9 mouse cellular contexts compared by ENCODE assay signal in the genomic region with DNA sequence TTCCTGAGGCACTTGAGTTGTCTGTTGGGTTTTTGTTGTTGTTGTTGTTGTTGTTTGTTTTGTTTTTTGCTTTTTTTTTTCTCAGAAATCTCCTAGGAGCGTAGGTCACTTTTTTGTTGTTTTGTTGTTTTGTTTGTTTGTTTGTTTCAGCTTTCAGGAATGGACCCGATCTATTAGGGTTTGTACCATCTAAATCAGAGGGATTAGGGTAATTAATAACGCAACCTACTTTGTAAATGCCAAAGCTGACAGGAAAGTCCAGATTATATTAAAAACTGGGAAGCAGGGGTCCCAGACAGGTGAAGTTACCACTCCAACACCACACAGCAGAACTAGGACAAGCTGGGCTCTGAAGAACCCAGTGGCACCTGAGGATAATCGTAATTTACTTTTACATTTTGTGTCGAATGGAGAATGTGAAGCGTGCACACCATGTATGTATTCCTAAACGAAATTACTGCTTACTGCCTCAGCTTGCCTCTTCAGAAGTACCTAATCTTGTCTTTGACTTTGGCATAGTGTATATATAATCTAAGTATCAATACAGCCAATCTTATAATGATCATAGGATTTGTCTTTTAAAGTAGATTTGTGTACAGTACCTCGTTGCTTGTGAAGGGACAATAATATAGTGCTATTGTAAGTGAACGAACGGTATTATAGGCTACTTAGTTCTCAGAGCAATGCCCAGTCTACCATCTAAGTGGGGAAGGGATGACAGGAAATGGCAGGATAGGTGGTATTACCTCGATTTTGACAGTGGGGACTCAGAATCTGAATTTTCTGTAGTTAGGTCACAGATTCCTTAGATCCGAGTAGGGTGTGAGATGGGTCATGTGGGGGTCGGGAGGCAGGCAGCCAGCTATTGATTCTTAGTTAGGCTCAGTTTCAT. TPM values are rescaled to one million over a fixed set of nuclear protein-coding genes. Genes with fewer than 3 reads are reported as not detected.
DNase-seq lines count a peak whose midpoint lies in the region; ATAC-seq and TF ChIP-seq lines count a peak whose summit lies in the region.
"Had no signal": no experiment of that assay in that cellular context is flagged by ENCODE, and none has a peak within 500 bp of the region (broad histone marks: within the 10 kb centered on the region; RNA-seq: fewer than 3 reads in every experiment).

No protein-coding gene starts in this region.

- DNase-seq in heart, postnatal 0 days (ENCODE audit: low spot score) = no peak
- no peak for DNase-seq in heart, postnatal 25 days (ENCODE audit: low spot score)
- DNase-seq in Muller cell, postnatal 12 days (ENCODE audit: inconsistent ontology term) = peak; percentile 22
- no peak for DNase-seq in right cerebral cortex, postnatal 4 days
- DNase-seq in urinary bladder, postnatal 10 days (ENCODE audit: low spot score) = no peak
- no peak for DNase-seq in urinary bladder, postnatal 4 days (ENCODE audit: low spot score in 2 of 2)

- H3K4me2 ChIP-seq in heart, postnatal 0 days (ENCODE audit: low read depth, low read length) = peak overlapping the region; percentile 97
- peak overlapping the region; percentile 98 for H3K4me2 ChIP-seq in hindbrain, embryonic 13.5 days
- H3K4me2 ChIP-seq in midbrain, embryonic 13.5 days (replicated peaks) = peak overlapping the region; percentile 99

- peak overlapping the region; percentile 73; the same call in 1 of the 2 replicates for H3K9ac ChIP-seq in heart, postnatal 0 days (replicated peaks; ENCODE audit: low read depth, low read length)
- H3K9ac ChIP-seq in hindbrain, embryonic 13.5 days = no peak overlapping the region
- H3K9ac ChIP-seq in midbrain, embryonic 13.5 days (replicated peaks) = no peak overlapping the region

- TF ChIP-seq EP300 in heart, postnatal 0 days (IDR thresholded peaks at IDR 0.05; ENCODE audit: low read depth) = no peak

- no peaks in the 10 kb centered on the region for H3K36me3 ChIP-seq in heart, postnatal 0 days (replicated peaks; ENCODE audit: control insufficient read depth, insufficient read depth, low read length)
- no peaks in the 10 kb centered on the region for H3K36me3 ChIP-seq in hindbrain, embryonic 13.5 days
- H3K36me3 ChIP-seq in midbrain, embryonic 13.5 days = no peaks in the 10 kb centered on the region

- H3K27ac ChIP-seq in heart, postnatal 0 days (ENCODE audit: low read depth) = no peak overlapping the region
- H3K27ac ChIP-seq in hindbrain, embryonic 13.5 days = no peak overlapping the region
- H3K27ac ChIP-seq in midbrain, embryonic 13.5 days = no peak overlapping the region

- TF ChIP-seq CTCF in heart, postnatal 0 days (IDR thresholded peaks at IDR 0.05; ENCODE audit: low read depth) = no peak

- H3K4me1 ChIP-seq in heart, postnatal 0 days (ENCODE audit: control insufficient read depth, insufficient read depth) = no peaks in the 10 kb centered on the region
- peaks cover 12% of the 10 kb centered on the region for H3K4me1 ChIP-seq in hindbrain, embryonic 13.5 days (replicated peaks)
- peaks cover 11% of the 10 kb centered on the region for H3K4me1 ChIP-seq in midbrain, embryonic 13.5 days (replicated peaks)

- no peaks in the 10 kb centered on the region for H3K27me3 ChIP-seq in heart, postnatal 0 days (ENCODE audit: control insufficient read depth, insufficient read depth, low read length)
- peaks cover 42% of the 10 kb centered on the region for H3K27me3 ChIP-seq in hindbrain, embryonic 13.5 days
- H3K27me3 ChIP-seq in midbrain, embryonic 13.5 days = peaks cover 23% of the 10 kb centered on the region
- H3K27me3 ChIP-seq: Patski had no signal

- WGBS in heart, postnatal 0 days = 69% methylated on average over 13 of the region's 13 CpGs
- 64% methylated on average over 13 of the region's 13 CpGs for WGBS in hindbrain, embryonic 13.5 days
- WGBS in midbrain, embryonic 13.5 days = 68% methylated on average over 13 of the region's 13 CpGs

- no peaks in the 10 kb centered on the region for H3K9me3 ChIP-seq in heart, postnatal 0 days (replicated peaks; ENCODE audit: control insufficient read depth, low read length)
- no peaks in the 10 kb centered on the region for H3K9me3 ChIP-seq in hindbrain, embryonic 13.5 days
- no peaks in the 10 kb centered on the region for H3K9me3 ChIP-seq in midbrain, embryonic 13.5 days

- ATAC-seq in heart, postnatal 0 days (ENCODE audit: insufficient read depth, low read depth) = no peak
- ATAC-seq in hindbrain, embryonic 13.5 days (ENCODE audit: low FRiP score) = no peak
- no peak for ATAC-seq in midbrain, embryonic 13.5 days

- intact Hi-C loops in heart, postnatal 25 days (cut with DNase I) = no loop called here

- peak overlapping the region; percentile 68 for H3K4me3 ChIP-seq in heart, postnatal 0 days (ENCODE audit: low read depth, low read length)
- peak overlapping the region; percentile 58 for H3K4me3 ChIP-seq in hindbrain, embryonic 13.5 days
- peak overlapping the region; percentile 60 for H3K4me3 ChIP-seq in midbrain, embryonic 13.5 days (replicated peaks)

RNA-seq across cellular contexts. Expression of a gene that starts 31.5 kb away (rescaled TPM):
- 24.8 and 43.2 TPM in 2 replicates for total RNA-seq in heart, postnatal 0 days (2014; rRNA removed; ENCODE audit: low replicate concordance)
- 48.9 and 50.6 TPM in 2 replicates for polyA plus RNA-seq in heart, postnatal 0 days (2015; fragmentation: Nextera tagmentation; extraction: Ambion mirVana)
- total RNA-seq in heart, postnatal 25 days (2021) = 10 to 100 TPM; 34.3 to 38.8 TPM
- 39.7 and 42.0 TPM in 2 replicates for polyA plus RNA-seq in hindbrain, embryonic 13.5 days (2015; fragmentation: Nextera tagmentation; extraction: Ambion mirVana)
- polyA plus RNA-seq in midbrain, embryonic 13.5 days (2015; fragmentation: Nextera tagmentation; extraction: Ambion mirVana) = 43.9 and 49.6 TPM in 2 replicates
